ENCODE assay signal across 11 mouse cellular contexts in the genomic region with DNA sequence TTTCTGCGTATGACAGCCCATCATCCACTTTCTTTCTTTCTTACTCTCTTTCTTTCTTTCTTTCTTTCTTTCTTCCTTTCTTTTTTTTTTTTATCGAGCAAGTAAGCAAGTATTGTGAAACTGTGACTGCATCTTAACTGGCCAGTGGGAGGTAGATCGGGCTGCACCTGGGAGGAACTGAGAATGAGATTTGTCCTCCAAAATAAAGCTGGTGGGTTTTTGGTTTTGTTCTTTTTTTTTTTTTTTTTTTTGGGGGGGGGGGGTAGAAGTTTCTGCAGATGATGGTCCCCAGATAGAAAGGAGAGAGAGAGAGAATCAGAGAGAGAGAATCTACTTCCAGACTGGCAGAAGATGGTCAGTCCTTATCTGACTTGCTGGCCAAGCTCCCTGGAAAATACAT. TPM values are rescaled to one million over a fixed set of nuclear protein-coding genes. Genes with fewer than 3 reads are reported as not detected.
DNase-seq lines count a peak whose midpoint lies in the region; ATAC-seq and TF ChIP-seq lines count a peak whose summit lies in the region.
"Had no signal": no experiment of that assay in that cellular context is flagged by ENCODE, and none has a peak within 500 bp of the region (broad histone marks: within the 10 kb centered on the region; RNA-seq: fewer than 3 reads in every experiment).

No protein-coding gene starts in this region.

- H3K4me3 ChIP-seq in forebrain, embryonic 10.5 days = peak overlapping the region; percentile 94; the same call in 1 of the 2 replicates
- H3K4me3 ChIP-seq in forebrain, postnatal 0 days (ENCODE audit: low read depth, low read length) = no peak overlapping the region
- H3K4me3 ChIP-seq in liver, adult 2 months (ENCODE audit: insufficient read depth, low read depth, low read length) = no peak overlapping the region; the same call in 1 of the 2 replicates
- H3K4me3 ChIP-seq in intestine, postnatal 0 days (ENCODE audit: low read depth, low read length) = no peak overlapping the region
- no peak overlapping the region; the same call in 1 of the 2 replicates for H3K4me3 ChIP-seq in neural tube, embryonic 13.5 days

- peaks cover 32% of the 10 kb centered on the region for H3K4me1 ChIP-seq in forebrain, embryonic 10.5 days
- H3K4me1 ChIP-seq in forebrain, postnatal 0 days (ENCODE audit: insufficient read depth) = peaks cover 6% of the 10 kb centered on the region; the same call in 1 of the 2 replicates
- peaks cover 18% of the 10 kb centered on the region for H3K4me1 ChIP-seq in liver, adult 2 months (ENCODE audit: control insufficient read depth, insufficient read depth, low read length)
- H3K4me1 ChIP-seq in intestine, postnatal 0 days (replicated peaks; ENCODE audit: control insufficient read depth, insufficient read depth, low read length) = peaks cover 9% of the 10 kb centered on the region; the same call in 1 of the 2 replicates
- peaks cover 31% of the 10 kb centered on the region for H3K4me1 ChIP-seq in neural tube, embryonic 13.5 days (replicated peaks)

- H3K79me2 ChIP-seq in liver, adult 2 months (ENCODE audit: control insufficient read depth, insufficient read depth, low read length) = peaks cover 15% of the 10 kb centered on the region; the same call in 1 of the 2 replicates

- 90% methylated on average over 3 of the region's 3 CpGs for WGBS in forebrain, embryonic 10.5 days
- WGBS in forebrain, postnatal 0 days = 94% methylated on average over 3 of the region's 3 CpGs
- WGBS in liver, adult 2 months = 38% methylated on average over 3 of the region's 3 CpGs
- 73% methylated on average over 3 of the region's 3 CpGs for WGBS in intestine, postnatal 0 days
- WGBS in neural tube, embryonic 13.5 days = 80% methylated on average over 3 of the region's 3 CpGs

- no peaks in the 10 kb centered on the region for H3K27me3 ChIP-seq in forebrain, embryonic 10.5 days (ENCODE audit: poor library complexity, severe bottlenecking)
- no peaks in the 10 kb centered on the region for H3K27me3 ChIP-seq in forebrain, postnatal 0 days (ENCODE audit: insufficient read depth, low read length)
- H3K27me3 ChIP-seq in liver, adult 2 months (ENCODE audit: control insufficient read depth, insufficient read depth, low read length) = no peaks in the 10 kb centered on the region
- H3K27me3 ChIP-seq in intestine, postnatal 0 days (replicated peaks; ENCODE audit: control insufficient read depth, insufficient read depth, low read length) = no peaks in the 10 kb centered on the region
- H3K27me3 ChIP-seq in neural tube, embryonic 13.5 days = no peaks in the 10 kb centered on the region

- no peak for DNase-seq in forebrain, embryonic 10.5 days (ENCODE audit: extremely low spot score, low spot score)
- DNase-seq in forebrain, postnatal 0 days = no peak
- no peak for DNase-seq in liver, adult 2 months (ENCODE audit: extremely low read depth, low read depth, low spot score)
- no peak for DNase-seq in liver
- no peak for DNase-seq in thymus, postnatal 4 days
- DNase-seq: cerebellum, adult 11 months; layer of hippocampus, postnatal 36 days had no signal

- H3K9me3 ChIP-seq in forebrain, embryonic 10.5 days = no peaks in the 10 kb centered on the region
- no peaks in the 10 kb centered on the region for H3K9me3 ChIP-seq in forebrain, postnatal 0 days (ENCODE audit: low read length)
- H3K9me3 ChIP-seq in intestine, postnatal 0 days (ENCODE audit: control insufficient read depth) = no peaks in the 10 kb centered on the region
- no peaks in the 10 kb centered on the region for H3K9me3 ChIP-seq in neural tube, embryonic 13.5 days

- H3K9ac ChIP-seq in forebrain, postnatal 0 days = no peak overlapping the region
- no peak overlapping the region for H3K9ac ChIP-seq in liver, adult 2 months (ENCODE audit: low read depth, low read length)
- peak overlapping the region; percentile 57; the same call in 1 of the 2 replicates for H3K9ac ChIP-seq in intestine, postnatal 0 days (ENCODE audit: low read depth, low read length)
- peak overlapping the region; percentile 78; the same call in 1 of the 2 replicates for H3K9ac ChIP-seq in neural tube, embryonic 13.5 days

- peaks cover 22% of the 10 kb centered on the region for H3K36me3 ChIP-seq in forebrain, embryonic 10.5 days (replicated peaks)
- peaks cover 11% of the 10 kb centered on the region; the same call in 1 of the 2 replicates for H3K36me3 ChIP-seq in forebrain, postnatal 0 days (ENCODE audit: insufficient read depth)
- peaks cover 20% of the 10 kb centered on the region for H3K36me3 ChIP-seq in liver, adult 2 months (ENCODE audit: control insufficient read depth, insufficient read depth, low read length)
- H3K36me3 ChIP-seq in intestine, postnatal 0 days (ENCODE audit: control insufficient read depth, insufficient read depth) = peaks cover 8% of the 10 kb centered on the region
- H3K36me3 ChIP-seq in neural tube, embryonic 13.5 days = peaks cover 18% of the 10 kb centered on the region

- H3K4me2 ChIP-seq in forebrain, postnatal 0 days (ENCODE audit: low read depth) = no peak overlapping the region
- peak overlapping the region; percentile 82; the same call in 1 of the 2 replicates for H3K4me2 ChIP-seq in intestine, postnatal 0 days (replicated peaks; ENCODE audit: low read depth)
- peak overlapping the region; percentile 59 for H3K4me2 ChIP-seq in neural tube, embryonic 13.5 days

- ATAC-seq in forebrain, postnatal 0 days = no peak
- ATAC-seq in intestine, postnatal 0 days = no peak
- ATAC-seq in neural tube, embryonic 13.5 days (ENCODE audit: low read depth) = no peak
- ATAC-seq in granulocyte monocyte progenitor cell, adult 5-6 weeks (replicated peaks; ENCODE audit: poor library complexity, severe bottlenecking) = no peak

- TF ChIP-seq CTCF in forebrain, postnatal 0 days (IDR thresholded peaks at IDR 0.05; ENCODE audit: low read depth) = no peak
- TF ChIP-seq CTCF in liver, adult 2 months (IDR thresholded peaks at IDR 0.05; ENCODE audit: low read depth, low read length) = no peak
- no peak for TF ChIP-seq CTCF in intestine, postnatal 0 days (IDR thresholded peaks at IDR 0.05; ENCODE audit: low read depth)

- TF ChIP-seq POLR2A in liver, adult 2 months (IDR thresholded peaks at IDR 0.05; ENCODE audit: extremely low read depth, insufficient read depth, low read length) = no peak

- H3K27ac ChIP-seq in forebrain, embryonic 10.5 days = peak overlapping the region; percentile 98
- H3K27ac ChIP-seq in forebrain, postnatal 0 days (ENCODE audit: low read depth, low read length) = no peak overlapping the region
- peak overlapping the region; percentile 90 for H3K27ac ChIP-seq in liver, adult 2 months (replicated peaks; ENCODE audit: insufficient read depth, low read depth, low read length)
- H3K27ac ChIP-seq in intestine, postnatal 0 days (ENCODE audit: low read depth, low read length) = no peak overlapping the region
- peak overlapping the region; percentile 95; the same call in 1 of the 2 replicates for H3K27ac ChIP-seq in neural tube, embryonic 13.5 days (replicated peaks)

RNA-seq across cellular contexts. Expression of a gene that starts 1.5 kb away (rescaled TPM):
- polyA plus RNA-seq in forebrain, embryonic 10.5 days (2016; fragmentation: Nextera tagmentation; extraction: Ambion mirVana) = 2.6 and 3.2 TPM in 2 replicates
- 0.92 and 1.6 TPM in 2 replicates for total RNA-seq in forebrain, postnatal 0 days (2014; rRNA removed)
- polyA plus RNA-seq in forebrain, postnatal 0 days (2015; fragmentation: Nextera tagmentation; extraction: Ambion mirVana) = 0.72 and 1.2 TPM in 2 replicates
- 0.87 and 1.0 TPM in 2 replicates for total RNA-seq in liver, adult 2 months (2014; rRNA removed)
- polyA plus RNA-seq in liver, adult 2 months (2012; rRNA removed) = 0.77 and 1.1 TPM in 2 replicates
- polyA plus RNA-seq in intestine, postnatal 0 days (2015; fragmentation: Nextera tagmentation; extraction: Ambion mirVana) = 0.59 TPM in 2 replicates
- polyA plus RNA-seq in neural tube, embryonic 13.5 days (2015; fragmentation: Nextera tagmentation; extraction: Ambion mirVana) = 2.4 and 2.8 TPM in 2 replicates
- total RNA-seq in granulocyte monocyte progenitor cell, adult 5-6 weeks (2014; fragmentation: Nextera tagmentation) = 0.58 and 7.0 TPM in 2 replicates
- 2.0 and 2.2 TPM in 2 replicates for total RNA-seq in granulocyte monocyte progenitor cell, adult 5-6 weeks (2017)

RNA-seq across cellular contexts. Expression of a gene that starts 1.8 kb away (rescaled TPM):
- polyA plus RNA-seq in forebrain, embryonic 10.5 days (2016; fragmentation: Nextera tagmentation; extraction: Ambion mirVana) = 572 and 613 TPM in 2 replicates
- 177 and 196 TPM in 2 replicates for total RNA-seq in forebrain, postnatal 0 days (2014; rRNA removed)
- polyA plus RNA-seq in forebrain, postnatal 0 days (2015; fragmentation: Nextera tagmentation; extraction: Ambion mirVana) = 172 and 189 TPM in 2 replicates
- 777 and 830 TPM in 2 replicates for total RNA-seq in liver, adult 2 months (2014; rRNA removed)
- polyA plus RNA-seq in liver, adult 2 months (2012; rRNA removed) = 78.7 and 83.0 TPM in 2 replicates
- polyA plus RNA-seq in intestine, postnatal 0 days (2015; fragmentation: Nextera tagmentation; extraction: Ambion mirVana) = 296 and 334 TPM in 2 replicates
- 363 and 418 TPM in 2 replicates for polyA plus RNA-seq in neural tube, embryonic 13.5 days (2015; fragmentation: Nextera tagmentation; extraction: Ambion mirVana)
- 647 and 690 TPM in 2 replicates for total RNA-seq in granulocyte monocyte progenitor cell, adult 5-6 weeks (2014; fragmentation: Nextera tagmentation)
- 1,472 and 1,643 TPM in 2 replicates for total RNA-seq in granulocyte monocyte progenitor cell, adult 5-6 weeks (2017)

RNA-seq across cellular contexts. Expression of a gene that starts 56.6 kb away (rescaled TPM):
- polyA plus RNA-seq in forebrain, embryonic 10.5 days (2016; fragmentation: Nextera tagmentation; extraction: Ambion mirVana) = not detected in 2 replicates
- 8.1 and 14.7 TPM in 2 replicates for total RNA-seq in forebrain, postnatal 0 days (2014; rRNA removed)
- not detected in 2 replicates for polyA plus RNA-seq in forebrain, postnatal 0 days (2015; fragmentation: Nextera tagmentation; extraction: Ambion mirVana)
- 1.9 TPM in 2 replicates for total RNA-seq in liver, adult 2 months (2014; rRNA removed)
- not detected in 2 replicates for polyA plus RNA-seq in liver, adult 2 months (2012; rRNA removed)
- polyA plus RNA-seq in intestine, postnatal 0 days (2015; fragmentation: Nextera tagmentation; extraction: Ambion mirVana) = not detected in 2 replicates
- polyA plus RNA-seq in neural tube, embryonic 13.5 days (2015; fragmentation: Nextera tagmentation; extraction: Ambion mirVana) = not detected in 2 replicates
- not detected in 2 replicates for total RNA-seq in granulocyte monocyte progenitor cell, adult 5-6 weeks (2014; fragmentation: Nextera tagmentation)
- total RNA-seq in granulocyte monocyte progenitor cell, adult 5-6 weeks (2017) = not detected in 2 replicates
- polyA plus RNA-seq: thymus, postnatal 0 days had no signal

Comparison
In these comparisons a context has a peak if more than half of its experiments do, and no peak if none do; other contexts are left out.
1. H3K27ac ChIP-seq: peak in forebrain, embryonic 10.5 days (single experiment), liver, adult 2 months (single experiment) and neural tube, embryonic 13.5 days (single experiment); none in forebrain, postnatal 0 days (single experiment) and intestine, postnatal 0 days (single experiment).
2. H3K9ac ChIP-seq: peak in intestine, postnatal 0 days (single experiment) and neural tube, embryonic 13.5 days (single experiment); none in forebrain, postnatal 0 days (single experiment) and liver, adult 2 months (single experiment).